Mouse (Mus musculus) midbrain, embryonic 14.5 days (tissue): ENCODE data around the gene Atp6v0c. TPM values are rescaled to one million over a fixed set of nuclear protein-coding genes. Genes with fewer than 3 reads are reported as not detected.

ENCODE experiments used
- ATAC-seq: fragments of 200-750 bp; cut with Nextera tagmentation; 2 replicates; pipeline ENCODE4 v1.8.0; 2017; ENCODE audit warnings: moderate number of reproducible peaks, moderate library complexity; ENCODE audit not compliant: low FRiP score, low TSS enrichment
- DNase-seq: peaks from one replicate; pipeline ENCODE4 v3.0.0-alpha.2; 2015
- H3K27ac ChIP-seq: fragments of 300-500 bp; sonication (generic); replicated peaks from 2 replicates; pipeline ENCODE4 v1.5.1; 2014; ENCODE audit warnings: mild to moderate bottlenecking, low read depth, low read length, moderate library complexity
- H3K27me3 ChIP-seq: fragments of 300-500 bp; sonication (generic); 2 replicates; pipeline ENCODE4 v1.6.1; 2014; ENCODE audit warnings: low read length, control low read depth, mixed read lengths; ENCODE audit not compliant: control insufficient read depth, insufficient read depth
- H3K36me3 ChIP-seq: fragments of 300-500 bp; sonication (generic); 2 replicates; pipeline ENCODE4 v1.6.1; 2014; ENCODE audit warnings: low read length, control low read depth; ENCODE audit not compliant: control insufficient read depth, insufficient read depth
- H3K4me1 ChIP-seq: fragments of 300-500 bp; sonication (generic); 2 replicates; pipeline ENCODE4 v1.6.1; 2014; ENCODE audit warnings: mild to moderate bottlenecking, antibody characterized with exemption, low read length, control low read depth; ENCODE audit not compliant: control insufficient read depth, insufficient read depth
- H3K4me2 ChIP-seq: fragments of 300-500 bp; sonication (generic); 2 replicates; pipeline ENCODE4 v1.6.1; 2014; ENCODE audit warnings: mild to moderate bottlenecking, low read length, moderate library complexity
- H3K4me3 ChIP-seq: fragments of 300-500 bp; sonication (generic); replicated peaks from 2 replicates; pipeline ENCODE4 v1.5.1; 2014; ENCODE audit warnings: low read depth, low read length
- H3K9ac ChIP-seq: fragments of 300-500 bp; sonication (generic); replicated peaks from 2 replicates; pipeline ENCODE4 v1.6.1; 2014; ENCODE audit warnings: mild to moderate bottlenecking, low read length, moderate library complexity
- H3K9me3 ChIP-seq: fragments of 300-500 bp; sonication (generic); 2 replicates; pipeline ENCODE4 v1.6.1; 2016; ENCODE audit warnings: low read length, control low read depth, mixed read lengths; ENCODE audit not compliant: control insufficient read depth
- WGBS: fragments of 180-500 bp; shearing (Covaris S2); extraction: QIAGEN DNeasy Blood & Tissue Kit; methylation state at CpG from one replicate; pipeline ENCODE4 v1.1.7; 2014; 5-methylcytosine and 5-hydroxymethylcytosine counted together
- polyA plus RNA-seq: library from polyadenylated mRNA; unstranded; fragments of >200 nt; fragmentation: Nextera tagmentation; extraction: Ambion mirVana; gene quantifications from 2 replicates; pipeline ENCODE4 v1.2.1, GENCODE M21; 2014

The Atp6v0c gene
- polyA plus RNA-seq, 1 experiment from 2014 or later = 1,214 TPM

GRCm38 (mm10) chr17:24157121-24157520 is 12.4 kb downstream of the Atp6v0c start:
- Histone ChIP-seq H3K27ac (no peak overlapping the region), H3K9ac (no peak overlapping the region), H3K36me3 (peaks cover 27% of the 10 kb centered on the region), H3K4me3 (no peak overlapping the region), H3K27me3 (no peaks in the 10 kb centered on the region), H3K4me2 (no peak overlapping the region), H3K4me1 (no peaks in the 10 kb centered on the region), H3K9me3 (no peaks in the 10 kb centered on the region)
- ATAC-seq = no peak
- WGBS = 91% methylated on average over 6 of the region's 6 CpGs
- no peak for DNase-seq

GRCm38 (mm10) chr17:24156394-24156793 is 13.1 kb downstream of the Atp6v0c start:
- Histone ChIP-seq H3K4me1 (no peaks in the 10 kb centered on the region), H3K9me3 (no peaks in the 10 kb centered on the region), H3K27ac (no peak overlapping the region), H3K4me3 (no peak overlapping the region), H3K9ac (no peak overlapping the region), H3K27me3 (no peaks in the 10 kb centered on the region), H3K36me3 (peaks cover 27% of the 10 kb centered on the region), H3K4me2 (no peak overlapping the region)
- no peak for DNase-seq
- no peak for ATAC-seq
- 78% methylated on average over 3 of the region's 3 CpGs for WGBS

- ATAC-seq = no peak
- Histone ChIP-seq H3K4me3 (no peak overlapping the region), H3K4me2 (no peak overlapping the region), H3K9me3 (no peaks in the 10 kb centered on the region), H3K4me1 (no peaks in the 10 kb centered on the region), H3K36me3 (peaks cover 27% of the 10 kb centered on the region), H3K9ac (no peak overlapping the region), H3K27me3 (no peaks in the 10 kb centered on the region), H3K27ac (no peak overlapping the region)
- 91% methylated on average over 9 of the region's 9 CpGs for WGBS
- no peak for DNase-seq
Observed at GRCm38 (mm10) chr17:24155742-24156141, 13.8 kb downstream of the Atp6v0c start.

GRCm38 (mm10) chr17:24154463-24154862 is 15.0 kb downstream of the Atp6v0c start:
- no peak for ATAC-seq
- H3K36me3 ChIP-seq = peaks cover 27% of the 10 kb centered on the region
- H3K27me3 ChIP-seq = no peaks in the 10 kb centered on the region
- no peak overlapping the region for H3K27ac ChIP-seq
- 75% methylated on average over 3 of the region's 3 CpGs for WGBS
- H3K4me2 ChIP-seq = no peak overlapping the region
- no peak overlapping the region for H3K4me3 ChIP-seq
- H3K9me3 ChIP-seq = no peaks in the 10 kb centered on the region
- H3K9ac ChIP-seq = no peak overlapping the region
- H3K4me1 ChIP-seq = no peaks in the 10 kb centered on the region
- no peak for DNase-seq

- WGBS = 1% methylated on average over 26 of the region's 26 CpGs
- peak overlapping the region; percentile 54 for H3K4me2 ChIP-seq
- H3K9me3 ChIP-seq = no peaks in the 10 kb centered on the region
- peak overlapping the region; percentile 17 for H3K4me3 ChIP-seq
- H3K27me3 ChIP-seq = no peaks in the 10 kb centered on the region
- peaks cover 17% of the 10 kb centered on the region for H3K36me3 ChIP-seq
- H3K27ac ChIP-seq = no peak overlapping the region
- peak; percentile 50; the same call in 1 of the 2 replicates for ATAC-seq
- DNase-seq = peak; percentile 85
- peak overlapping the region; percentile 26 for H3K9ac ChIP-seq
- no peaks in the 10 kb centered on the region for H3K4me1 ChIP-seq
Observed at GRCm38 (mm10) chr17:24151890-24152563, 17.5 kb downstream of the Atp6v0c start.

DNA sequence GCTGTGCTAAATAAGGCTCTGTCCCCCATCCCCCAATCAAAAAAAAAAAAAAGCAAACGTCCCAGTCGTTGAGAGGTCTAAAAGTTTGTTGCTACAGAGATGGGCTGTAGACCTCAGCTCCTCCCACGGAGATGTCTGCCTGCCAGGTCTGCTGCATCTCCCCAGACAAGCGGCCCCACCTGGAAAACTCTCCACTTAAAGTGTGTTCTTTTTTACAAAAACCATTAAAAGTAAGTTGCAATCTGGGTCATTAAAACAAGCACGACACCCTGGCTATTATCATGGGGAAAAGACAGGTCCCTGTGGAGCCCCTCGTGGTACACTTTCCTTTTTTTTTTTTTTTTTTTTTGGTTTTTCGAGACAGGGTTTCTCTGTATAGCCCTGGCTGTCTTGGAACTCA is 18.1 kb downstream of the Atp6v0c start:
- no peaks in the 10 kb centered on the region for H3K4me1 ChIP-seq
- no peak overlapping the region for H3K9ac ChIP-seq
- no peak overlapping the region for H3K27ac ChIP-seq
- H3K4me3 ChIP-seq = peak overlapping the region; percentile 17; the same call in 1 of the 2 replicates
- H3K4me2 ChIP-seq = peak overlapping the region; percentile 54
- DNase-seq (no peak), ATAC-seq (no peak)
- no peaks in the 10 kb centered on the region for H3K27me3 ChIP-seq
- no peaks in the 10 kb centered on the region for H3K9me3 ChIP-seq
- 13% methylated on average over 7 of the region's 7 CpGs for WGBS
- H3K36me3 ChIP-seq = peaks cover 11% of the 10 kb centered on the region; the same call in 1 of the 2 replicates

GRCm38 (mm10) chr17:24150824-24151223 is 18.7 kb downstream of the Atp6v0c start, which contains the start of gene Pdpk1:
Gene Pdpk1, minus strand, starts transcription at chr17:24150924.
- no peaks in the 10 kb centered on the region for H3K9me3 ChIP-seq
- H3K4me3 ChIP-seq = peak within 1 kb of the TSS; percentile 17
- H3K36me3 ChIP-seq = peaks cover 6% of the 10 kb centered on the region; the same call in 1 of the 2 replicates
- H3K27me3 ChIP-seq = no peaks in the 10 kb centered on the region
- no peak within 1 kb of the TSS for H3K27ac ChIP-seq
- no peaks in the 10 kb centered on the region for H3K4me1 ChIP-seq
- ATAC-seq (no peak), DNase-seq (no peak)
- 95% methylated on average over 2 of the region's 2 CpGs for WGBS
- H3K9ac ChIP-seq = peak within 1 kb of the TSS; percentile 26; the same call in 1 of the 2 replicates
- H3K4me2 ChIP-seq = peak within 1 kb of the TSS; percentile 54

DNA sequence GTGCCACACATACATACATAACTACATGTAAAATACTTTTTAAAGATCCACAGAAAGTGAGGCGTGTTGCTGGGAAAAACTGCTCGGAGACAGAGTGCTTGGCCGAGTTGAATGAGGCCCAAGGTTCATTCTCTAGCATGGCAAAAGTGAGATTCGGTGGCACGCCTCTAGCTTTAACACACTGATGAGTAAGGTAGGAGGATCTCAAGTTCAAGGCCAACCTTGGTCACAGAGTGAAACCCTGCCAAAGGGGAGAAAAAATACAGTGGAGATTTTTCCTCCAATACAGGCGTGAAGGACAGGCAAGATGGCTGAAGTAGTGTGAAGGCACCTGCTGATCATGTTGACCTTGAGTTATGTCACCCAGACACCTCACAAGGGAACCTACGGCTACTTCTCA is 20.1 kb downstream of the Atp6v0c start:
- Histone ChIP-seq H3K4me3 (no peak overlapping the region), H3K9me3 (no peaks in the 10 kb centered on the region), H3K36me3 (peaks cover 2% of the 10 kb centered on the region; the same call in 1 of the 2 replicates), H3K9ac (no peak overlapping the region), H3K27ac (no peak overlapping the region), H3K4me2 (no peak overlapping the region), H3K27me3 (no peaks in the 10 kb centered on the region), H3K4me1 (no peaks in the 10 kb centered on the region)
- 91% methylated on average over 7 of the region's 7 CpGs for WGBS
- DNase-seq (no peak), ATAC-seq (no peak)

GRCm38 (mm10) chr17:24142897-24143296 is 26.6 kb downstream of the Atp6v0c start:
- Histone ChIP-seq H3K4me2 (no peak overlapping the region; the same call in 1 of the 2 replicates), H3K4me3 (no peak overlapping the region), H3K9me3 (no peaks in the 10 kb centered on the region), H3K27me3 (no peaks in the 10 kb centered on the region), H3K36me3 (no peaks in the 10 kb centered on the region), H3K27ac (no peak overlapping the region), H3K4me1 (peaks cover 18% of the 10 kb centered on the region), H3K9ac (no peak overlapping the region)
- ATAC-seq = no peak
- DNase-seq = no peak
- WGBS = 39% methylated on average over 2 of the region's 2 CpGs
